Mouse (Mus musculus): ENCODE results near the gene Pnpla5. TPM values are rescaled to one million over a fixed set of nuclear protein-coding genes. Genes with fewer than 3 reads are reported as not detected.

The Pnpla5 gene
- polyA plus RNA-seq, 1 experiment from 2014 or later, result not detected

Small RNA genes within 50 kb of the gene (microRNA-seq; reads per million reads assigned to microRNA genes)
- gene Mir6392, result not detected

Other genes starting within 250 kb of the Pnpla5 start
- 0.20 and 0.45 TPM in 2 replicates for gene Efcab6, start 57.8 kb downstream of the Pnpla5 start, polyA plus RNA-seq (2016; fragmentation: Nextera tagmentation; extraction: Ambion mirVana)
- gene Sult4a1, start 17.4 kb downstream of the Pnpla5 start, polyA plus RNA-seq (2016; fragmentation: Nextera tagmentation; extraction: Ambion mirVana), result 13.1 and 15.3 TPM in 2 replicates
- gene Pnpla3, start 44.7 kb upstream of the Pnpla5 start, polyA plus RNA-seq (2016; fragmentation: Nextera tagmentation; extraction: Ambion mirVana), result 1.3 and 1.7 TPM in 2 replicates
- gene Samm50, start 69.1 kb upstream of the Pnpla5 start, polyA plus RNA-seq (2016; fragmentation: Nextera tagmentation; extraction: Ambion mirVana), result 108 and 116 TPM in 2 replicates
- 4.3 and 6.0 TPM in 2 replicates for gene Parvb, start 108.9 kb upstream of the Pnpla5 start, polyA plus RNA-seq (2016; fragmentation: Nextera tagmentation; extraction: Ambion mirVana)
- 1.1 and 1.2 TPM in 2 replicates for gene Parvg, start 200.9 kb upstream of the Pnpla5 start, polyA plus RNA-seq (2016; fragmentation: Nextera tagmentation; extraction: Ambion mirVana)